Mouse (Mus musculus): ENCODE results near the gene Rxylt1.

The Rxylt1 gene

GRCm38 (mm10) chr10:122045946-122046345 is 51.2 kb downstream of the Rxylt1 start:
- in situ Hi-C loops (cut with MboI, MseI), result loop anchor here (25.0 kb wide), 1 partner anchor 259 kb away; no protein-coding TSS in a partner anchor

- in situ Hi-C loops (cut with MboI, MseI), result loop anchor here (5.0 to 25.0 kb wide), 2 partner anchors 258 to 348 kb away; no protein-coding TSS in a partner anchor
Measured at GRCm38 (mm10) chr10:122044926-122045325, 52.2 kb downstream of the Rxylt1 start.

GRCm38 (mm10) chr10:122040372-122040771 is 56.8 kb downstream of the Rxylt1 start:
- in situ Hi-C loops (cut with MboI, MseI), result loop anchor here (5.0 to 25.0 kb wide), 2 partner anchors 253 to 343 kb away; no protein-coding TSS in a partner anchor

GRCm38 (mm10) chr10:122039566-122039965 is 57.6 kb downstream of the Rxylt1 start:
- in situ Hi-C loops (cut with MboI, MseI), result loop anchor here (25.0 kb wide), 1 partner anchor 252 kb away; no protein-coding TSS in a partner anchor

GRCm38 (mm10) chr10:122038554-122038953 is 58.6 kb downstream of the Rxylt1 start:
- in situ Hi-C loops (cut with MboI, MseI), result loop anchor here (25.0 kb wide), 1 partner anchor 251 kb away; no protein-coding TSS in a partner anchor

GRCm38 (mm10) chr10:122033271-122033670 is 63.9 kb downstream of the Rxylt1 start:
- in situ Hi-C loops (cut with MboI, MseI), result loop anchor here (25.0 kb wide), 1 partner anchor 246 kb away; no protein-coding TSS in a partner anchor

- in situ Hi-C loops (cut with MboI, MseI), result loop anchor here (25.0 kb wide), 1 partner anchor 243 kb away; no protein-coding TSS in a partner anchor
Measured at GRCm38 (mm10) chr10:122030420-122030819, 66.8 kb downstream of the Rxylt1 start.

- in situ Hi-C loops (cut with MboI, MseI), result loop anchor here (25.0 kb wide), 1 partner anchor 242 kb away; no protein-coding TSS in a partner anchor
Measured at GRCm38 (mm10) chr10:122029738-122030137, 67.4 kb downstream of the Rxylt1 start.
